Mouse (Mus musculus) inflammation-experienced regulatory T-cells, adult 16 weeks (primary cell): ENCODE results near the gene Neo1. TPM values are rescaled to one million over a fixed set of nuclear protein-coding genes. Genes with fewer than 3 reads are reported as not detected.

ENCODE experiments used
- polyA plus RNA-seq: library from polyadenylated mRNA; unstranded; fragments of 100-300 nt; shearing (Covaris generic); gene quantifications from one replicate; pipeline ENCODE4 v1.2.1, GENCODE M21; 2017

The Neo1 gene
- polyA plus RNA-seq: 0.24 TPM

GRCm38 (mm10) chr9:59036159-59036731, at the start of gene Neo1:
Gene Neo1, minus strand, starts transcription at chr9:59036441.

Other genes with a start within 250 kb of the Neo1 start
- gene Hcn4, start 213.0 kb downstream of the Neo1 start, polyA plus RNA-seq: not detected